Mouse (Mus musculus) embryo, embryonic 11 days (tissue): ENCODE measurements around the gene Hnrnpd.

Experiments used
- DNase-seq: peaks from one replicate; pipeline ENCODE4 v3.0.0-alpha.2; 2015

Gene Hnrnpd

DNA sequence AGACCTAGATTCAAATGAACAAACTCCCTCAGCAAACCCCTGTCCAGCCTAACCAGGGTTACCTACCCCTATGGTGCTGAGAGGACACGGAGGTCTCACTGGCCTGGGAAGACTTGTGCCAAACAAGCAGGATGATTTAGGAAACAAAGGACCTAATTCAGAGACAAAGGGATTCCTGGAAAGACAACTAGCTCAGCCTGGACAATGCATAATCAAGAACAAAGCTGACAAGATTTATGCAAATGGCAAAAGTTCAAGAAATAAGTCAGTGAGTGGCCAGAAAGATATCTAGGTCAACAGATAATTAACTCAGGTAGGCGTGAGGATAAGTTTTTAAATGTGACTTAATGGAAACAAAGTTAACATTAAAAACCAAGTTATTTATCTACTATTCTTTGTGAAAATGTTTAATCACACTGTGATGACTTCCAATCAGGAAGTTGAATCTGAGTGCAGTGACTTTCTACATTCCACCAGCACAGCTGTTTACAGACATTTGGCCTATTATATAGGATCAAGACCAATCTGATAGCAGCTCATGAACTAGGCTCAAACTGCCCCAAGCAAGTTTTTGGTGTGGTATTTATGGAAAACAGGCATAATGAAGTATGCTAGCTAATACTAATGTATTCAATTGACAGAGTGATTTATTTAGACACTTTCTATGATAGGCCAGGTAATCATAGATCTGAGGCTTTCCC, 19.4 kb downstream of the Hnrnpd start:
- DNase-seq = no peak

- DNase-seq = no peak
These were observed 20.1 kb downstream of the Hnrnpd start for GRCm38 (mm10) chr5:99958666-99959065.

DNA sequence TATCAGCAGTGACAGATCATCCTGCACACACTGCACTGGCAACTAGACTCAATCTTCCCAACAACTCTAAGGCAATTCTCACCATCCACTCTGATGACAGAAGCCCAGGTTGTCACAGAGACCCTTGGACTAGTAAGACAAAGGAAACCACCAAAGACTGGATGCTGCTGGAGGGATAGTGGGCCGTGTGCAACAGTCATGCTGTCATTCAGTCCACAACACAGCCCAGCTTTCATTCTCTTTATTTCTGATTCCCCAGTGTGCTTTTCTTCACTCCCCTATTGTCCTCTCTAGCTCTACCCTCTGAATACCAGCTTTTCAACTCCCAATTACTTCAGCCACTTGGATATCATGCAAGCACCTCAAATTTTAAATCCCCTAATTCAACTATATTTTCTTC, 24.9 kb downstream of the Hnrnpd start:
- peak; percentile 41 for DNase-seq

DNA sequence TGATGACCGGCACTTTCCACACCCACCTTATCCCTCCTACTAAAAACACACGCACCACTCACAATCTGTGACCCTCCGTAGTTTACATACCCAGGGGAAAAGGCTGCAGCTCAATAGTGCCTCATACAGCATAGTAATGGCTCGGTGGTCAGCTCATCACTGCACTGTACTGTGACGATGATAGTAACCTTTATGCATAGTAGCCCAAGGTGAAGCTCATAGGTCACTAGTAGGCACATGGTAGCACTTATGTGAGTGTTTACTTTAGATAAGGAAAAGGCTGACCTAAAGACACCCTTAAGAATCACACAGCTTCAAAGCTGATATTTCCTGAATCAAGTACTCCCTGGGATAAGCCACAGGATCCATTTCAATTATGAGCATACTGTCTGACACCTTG, 26.2 kb downstream of the Hnrnpd start:
- no peak for DNase-seq

- DNase-seq = peak; percentile 31
These were observed 36.8 kb downstream of the Hnrnpd start for GRCm38 (mm10) chr5:99941776-99942502.

GRCm38 (mm10) chr5:99941273-99941672, 37.5 kb downstream of the Hnrnpd start:
- no peak for DNase-seq

DNA sequence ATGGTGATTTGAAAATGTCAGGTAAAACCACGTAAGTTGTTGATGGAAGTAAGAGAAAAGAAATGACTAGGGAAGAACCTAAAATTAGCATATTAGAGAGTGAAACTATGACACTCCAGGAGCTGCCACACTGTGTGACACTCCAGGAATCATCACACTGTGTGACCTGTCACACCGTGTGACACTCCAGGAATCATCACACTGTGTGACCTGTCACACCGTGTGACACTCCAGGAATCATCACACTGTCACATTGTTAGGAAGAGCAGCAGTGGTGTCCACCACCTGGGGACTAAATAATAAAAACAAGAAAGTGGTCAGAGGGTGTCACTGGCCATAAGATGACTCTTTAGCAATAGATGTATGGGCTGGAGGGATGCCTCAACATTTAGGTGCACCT, 39.3 kb downstream of the Hnrnpd start:
- no peak for DNase-seq

GRCm38 (mm10) chr5:99931910-99932309, 46.8 kb downstream of the Hnrnpd start:
- DNase-seq = no peak

- peak; percentile 49 for DNase-seq
These were observed 50.8 kb downstream of the Hnrnpd start for GRCm38 (mm10) chr5:99927951-99928350.

DNA sequence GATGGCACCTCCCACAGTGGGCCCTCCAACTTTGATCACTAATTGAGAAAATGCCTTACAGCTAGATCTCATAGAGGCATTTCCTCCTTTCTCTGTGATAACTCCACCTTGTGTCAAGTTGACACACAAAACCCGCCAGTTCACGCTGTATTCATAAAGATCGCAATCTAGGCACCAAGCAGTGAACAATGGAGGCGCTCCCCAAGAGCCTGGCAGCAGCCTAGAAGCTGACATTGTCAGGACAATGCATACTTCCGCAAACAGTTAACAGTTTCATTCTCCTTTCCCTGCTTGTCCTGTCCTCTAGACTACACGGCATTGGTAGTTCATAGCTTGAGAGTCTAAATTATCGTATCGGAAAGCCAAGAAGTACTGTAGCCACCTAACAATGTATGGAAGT, 56.7 kb downstream of the Hnrnpd start:
- no peak for DNase-seq

GRCm38 (mm10) chr5:99915494-99915893, 63.2 kb downstream of the Hnrnpd start:
- DNase-seq = no peak

DNA sequence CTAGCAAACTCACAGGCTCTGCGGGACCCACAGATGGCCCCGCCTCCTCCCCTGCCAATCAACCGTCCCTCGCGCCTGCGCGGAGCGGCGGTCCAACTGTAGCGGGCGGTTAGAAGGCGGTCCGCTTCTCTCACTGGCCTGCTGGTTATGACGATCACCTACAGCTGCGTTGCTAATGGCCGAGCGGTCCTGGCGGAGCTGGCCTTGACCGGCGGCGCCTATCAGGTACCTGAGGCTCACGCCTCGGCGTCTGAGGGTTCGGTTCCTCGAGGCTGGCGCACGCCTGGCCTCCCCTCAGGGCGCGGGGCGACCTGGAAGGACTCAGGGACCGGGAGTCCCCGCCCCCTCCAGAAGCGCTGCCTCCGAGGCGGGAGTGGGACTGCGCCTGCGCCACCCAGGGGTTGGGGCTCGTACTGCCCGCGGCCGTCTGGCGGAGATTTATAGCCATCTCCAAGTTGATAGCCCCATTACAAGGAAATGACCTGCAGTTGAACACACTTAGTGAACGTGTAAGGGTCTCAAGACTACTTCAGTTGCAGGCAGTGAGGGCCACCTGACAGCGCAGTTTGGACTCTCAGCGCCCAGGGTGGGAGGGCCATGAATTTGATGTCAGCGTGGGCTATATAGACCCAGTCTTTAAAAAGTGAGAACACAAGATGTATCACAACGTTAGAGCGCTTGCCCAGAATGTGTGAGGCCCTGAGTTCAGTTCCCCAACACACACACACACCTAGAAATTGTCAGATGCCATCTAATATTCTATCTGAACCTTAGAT, 72.4 kb downstream of the Hnrnpd start, which contains the start of gene Vamp9:
Gene Vamp9 (plus strand): TSS at position 74 of the 776 bp plus-strand sequence.
- DNase-seq = peak; percentile 96
